Mouse (Mus musculus) brown adipose tissue, adult 24 weeks (tissue): ENCODE measurements around the gene Nln. TPM values are rescaled to one million over a fixed set of nuclear protein-coding genes. Genes with fewer than 3 reads are reported as not detected.
A peak's percentile ranks its signal among the peaks of the same experiment; 100 is the strongest.

ENCODE experiments used
- H3K27ac ChIP-seq: fragments of 200-500 bp; replicated peaks from 2 replicates; pipeline ENCODE4 v1.5.1; 2012; ENCODE audit warnings: low read depth, mild to moderate bottlenecking, low read length
- H3K4me1 ChIP-seq: fragments of 200-500 bp; 2 replicates; pipeline ENCODE4 v1.6.1; 2012; ENCODE audit warnings: low read length, mixed read lengths; ENCODE audit not compliant: control insufficient read depth, insufficient read depth, insufficient read length
- H3K4me3 ChIP-seq: fragments of 200-500 bp; 2 replicates; pipeline ENCODE4 v1.5.1; 2012; ENCODE audit warnings: low read depth, mild to moderate bottlenecking, low read length, moderate library complexity; ENCODE audit not compliant: insufficient read depth
- polyA plus RNA-seq: library from polyadenylated mRNA; stranded (reverse); fragments of >200 nt; gene quantifications from 2 replicates; pipeline ENCODE4 v1.2.4, GENCODE M21; 2012; ENCODE audit not compliant: missing spikeins, insufficient read depth, insufficient read length

The Nln gene
- polyA plus RNA-seq, 1 experiment: 20.0 TPM

DNA sequence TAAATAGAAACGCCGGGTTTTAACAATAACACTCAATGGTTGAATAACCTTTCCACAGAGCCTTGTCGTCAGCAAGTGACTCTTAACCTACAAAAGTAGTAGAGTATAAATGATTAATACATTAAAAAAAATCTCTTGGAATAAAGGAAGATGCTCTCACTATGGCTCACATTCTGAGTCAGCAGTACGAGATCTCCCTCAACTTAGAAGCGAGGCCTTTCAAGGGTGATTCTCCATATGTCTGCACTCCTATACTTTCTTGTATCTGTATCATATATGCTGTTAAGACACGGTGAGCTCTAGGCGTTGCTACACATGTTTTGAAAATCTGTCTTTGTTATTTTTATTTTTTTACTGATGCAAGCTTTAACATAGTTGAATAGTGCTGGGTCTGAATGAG is 1.1 kb upstream of the Nln start:
- H3K4me1 ChIP-seq: peaks cover 2% of the 10 kb centered on the region; the same call in 1 of the 2 replicates
- no peak overlapping the region for H3K27ac ChIP-seq
- peak overlapping the region; percentile 83; the same call in 1 of the 2 replicates for H3K4me3 ChIP-seq

- peaks cover 2% of the 10 kb centered on the region; the same call in 1 of the 2 replicates for H3K4me1 ChIP-seq
These were observed 555 bp upstream of the Nln start for GRCm38 (mm10) chr13:104109816-104110521.

DNA sequence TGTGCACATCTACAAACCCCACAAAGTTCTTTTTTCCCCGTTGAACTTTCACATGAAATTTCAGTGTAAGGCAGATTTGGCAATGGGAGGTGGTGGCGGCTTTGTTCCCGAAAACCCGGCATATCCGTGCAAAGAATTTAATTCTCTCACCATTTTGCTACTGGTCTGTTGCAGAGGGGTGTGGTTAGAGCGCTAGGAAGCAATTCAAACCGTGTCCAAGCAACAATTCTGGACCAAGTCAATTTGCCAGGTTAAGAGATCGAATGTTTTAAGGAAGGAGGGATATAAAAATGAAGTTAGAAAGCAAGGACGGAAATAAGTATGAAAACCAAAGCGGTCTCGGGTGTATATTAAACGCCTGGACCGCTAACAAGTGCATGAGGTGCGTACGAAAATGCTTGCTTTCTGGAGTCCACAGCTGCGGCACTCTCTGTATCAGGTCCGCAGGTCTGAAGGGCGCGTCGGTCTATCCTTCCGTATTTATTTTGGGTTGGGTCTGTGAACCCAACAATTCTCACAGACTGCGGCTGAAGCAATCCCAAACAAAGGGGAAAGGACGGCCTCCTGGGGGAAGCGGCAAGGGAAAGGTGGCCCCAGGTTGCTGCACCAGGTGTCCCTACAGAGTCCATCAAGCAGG is 645 bp downstream of the Nln start:
- peak overlapping the region; percentile 96 for H3K4me3 ChIP-seq
- H3K4me1 ChIP-seq: peaks cover 2% of the 10 kb centered on the region; the same call in 1 of the 2 replicates
- 0 out of 2 replicates have a peak overlapping the region, but pooled peaks have one; percentile 45 for H3K27ac ChIP-seq

More at GRCm38 (mm10) chr13:104109816-104110521, 555 bp upstream of the Nln start:
- Histone ChIP-seq H3K4me3 (peak overlapping the region; percentile 83), H3K27ac (no peak overlapping the region)

- Histone ChIP-seq H3K4me3 (no peak overlapping the region), H3K4me1 (no peaks in the 10 kb centered on the region)
These were observed 7.7 kb downstream of the Nln start for GRCm38 (mm10) chr13:104101606-104102235.

DNA sequence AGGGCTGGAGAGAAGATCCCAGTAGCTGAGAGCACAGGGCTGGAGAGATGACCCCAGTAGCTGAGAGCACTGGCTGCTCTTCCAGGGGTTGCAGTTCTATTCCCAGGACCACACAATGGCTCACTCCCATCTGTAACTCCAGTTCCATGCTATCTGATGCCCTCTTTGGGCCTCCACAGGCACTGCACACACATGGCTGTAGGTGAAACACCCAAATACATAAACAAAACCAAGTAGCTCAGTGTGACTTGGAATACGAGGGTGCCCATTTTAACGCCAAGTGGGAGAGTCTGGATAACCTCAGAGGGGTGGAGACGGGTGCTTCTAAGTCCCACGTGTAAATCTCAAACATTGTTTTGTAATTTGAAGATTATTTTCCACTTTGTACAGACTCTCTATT is 9.0 kb downstream of the Nln start:
- Histone ChIP-seq H3K4me1 (no peaks in the 10 kb centered on the region), H3K4me3 (no peak overlapping the region), H3K27ac (no peak overlapping the region)

More at GRCm38 (mm10) chr13:104101606-104102235, 7.7 kb downstream of the Nln start:
- H3K27ac ChIP-seq: no peak overlapping the region

DNA sequence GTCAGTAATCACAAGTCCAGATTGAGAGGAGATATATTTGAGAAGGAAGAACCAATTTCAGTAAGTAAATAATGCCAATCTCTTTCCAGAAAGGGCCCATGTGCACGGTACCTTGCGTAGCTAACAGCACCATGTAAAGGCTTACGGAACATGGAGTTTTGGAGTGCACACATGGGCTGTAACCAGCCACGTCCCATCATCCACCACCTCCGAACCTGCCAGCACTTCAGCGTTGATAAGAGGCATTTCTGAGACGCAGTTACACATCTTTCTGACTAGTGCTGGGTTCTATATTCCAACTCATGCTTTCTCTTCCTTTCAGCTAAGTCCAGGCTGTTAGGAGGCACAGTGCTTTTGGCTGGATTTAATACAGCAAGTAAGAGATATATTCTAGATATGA is 12.2 kb downstream of the Nln start:
- peaks cover 7% of the 10 kb centered on the region for H3K4me1 ChIP-seq
- H3K27ac ChIP-seq: no peak overlapping the region
- no peak overlapping the region for H3K4me3 ChIP-seq

DNA sequence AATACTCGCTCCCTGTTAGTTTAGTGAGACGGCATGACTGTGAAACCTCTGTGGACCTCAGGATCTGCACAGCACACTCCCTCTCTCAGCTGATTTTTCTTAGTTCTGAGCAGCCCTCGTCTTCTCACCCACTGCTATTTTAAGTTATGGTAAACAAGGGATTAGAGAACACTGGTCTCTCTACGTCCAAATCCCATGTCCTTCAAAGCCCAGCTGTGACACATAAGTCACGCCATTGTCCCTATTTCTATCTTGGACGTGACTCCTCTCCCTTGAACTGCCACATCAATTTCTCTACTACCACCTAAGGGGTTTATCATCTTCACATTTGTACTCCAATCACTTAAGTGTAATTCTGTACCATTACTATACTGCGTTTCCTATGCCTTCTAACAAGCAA is 13.5 kb downstream of the Nln start:
- Histone ChIP-seq H3K4me3 (no peak overlapping the region), H3K4me1 (peaks cover 7% of the 10 kb centered on the region), H3K27ac (no peak overlapping the region)

- Histone ChIP-seq H3K4me1 (peaks cover 7% of the 10 kb centered on the region), H3K4me3 (no peak overlapping the region), H3K27ac (0 out of 2 replicates have a peak overlapping the region, but pooled peaks have one; percentile 5)
These were observed 14.7 kb downstream of the Nln start for GRCm38 (mm10) chr13:104094531-104095385.

- Histone ChIP-seq H3K4me1 (peaks cover 7% of the 10 kb centered on the region), H3K27ac (no peak overlapping the region), H3K4me3 (no peak overlapping the region)
These were observed 17.7 kb downstream of the Nln start for GRCm38 (mm10) chr13:104091734-104092133.

GRCm38 (mm10) chr13:104089387-104089786 is 20.0 kb downstream of the Nln start:
- Histone ChIP-seq H3K27ac (no peak overlapping the region), H3K4me1 (peaks cover under 1% of the 10 kb centered on the region; the same call in 1 of the 2 replicates), H3K4me3 (no peak overlapping the region)

DNA sequence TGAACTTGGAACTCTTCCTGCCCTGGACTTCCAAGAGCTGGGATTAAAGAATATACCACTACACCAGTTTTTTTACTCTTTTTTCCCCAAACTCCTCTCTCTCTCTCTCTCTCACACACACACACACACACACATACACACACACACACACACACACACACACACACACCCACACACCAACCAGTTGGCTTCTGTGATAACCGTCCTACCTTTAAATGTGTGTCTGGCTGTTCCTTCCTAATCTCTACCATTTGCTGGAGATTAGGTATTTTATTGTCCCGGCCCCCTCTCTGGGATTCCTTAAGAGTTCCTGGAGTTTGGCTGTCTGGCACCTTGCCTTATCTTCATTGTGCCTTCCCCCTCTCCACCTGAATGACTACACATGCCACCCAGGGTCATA is 24.8 kb downstream of the Nln start:
- Histone ChIP-seq H3K4me3 (no peak overlapping the region), H3K4me1 (no peaks in the 10 kb centered on the region), H3K27ac (no peak overlapping the region)

DNA sequence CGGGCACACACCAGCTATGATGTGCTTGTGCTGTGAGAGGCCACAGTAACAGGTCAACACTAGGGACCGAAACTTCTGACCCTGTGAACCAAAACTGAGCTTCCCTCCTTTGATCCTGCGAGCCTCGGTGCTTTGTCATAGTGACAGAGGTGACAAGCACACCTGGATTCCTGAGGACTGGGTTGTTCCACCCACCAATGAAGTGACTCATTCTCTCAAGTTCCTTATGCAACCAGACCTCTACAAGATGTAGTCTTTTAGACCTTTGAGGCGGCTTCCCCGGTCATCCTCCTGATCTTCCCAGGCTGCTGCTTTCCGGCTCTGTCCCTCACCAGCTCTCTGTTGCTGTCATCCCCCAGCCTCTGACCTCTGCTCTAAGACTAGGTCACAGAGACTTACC is 26.9 kb downstream of the Nln start:
- H3K27ac ChIP-seq: no peak overlapping the region
- H3K4me1 ChIP-seq: no peaks in the 10 kb centered on the region

DNA sequence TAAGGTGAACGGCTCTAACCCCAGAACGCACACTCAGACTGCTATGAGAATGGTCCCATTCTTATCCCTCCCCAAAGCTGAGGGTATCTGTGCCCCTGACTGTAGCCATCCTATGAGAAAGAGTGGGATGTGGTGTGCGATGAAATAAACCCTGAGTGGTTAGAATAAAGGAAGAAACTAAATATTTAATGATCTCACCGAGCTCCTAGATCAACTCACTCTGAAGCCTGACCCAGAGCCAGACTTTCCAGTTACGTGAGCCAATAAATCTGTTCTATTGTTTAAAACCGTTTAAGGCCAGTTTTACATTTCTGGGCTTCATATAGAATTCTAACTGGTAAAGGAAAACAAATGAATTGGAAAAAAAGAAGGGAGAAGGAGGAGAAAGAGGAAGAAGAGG is 32.4 kb downstream of the Nln start:
- no peaks in the 10 kb centered on the region for H3K4me1 ChIP-seq
- no peak overlapping the region for H3K4me3 ChIP-seq
- H3K27ac ChIP-seq: no peak overlapping the region

More for the DNA sequence above, 26.9 kb downstream of the Nln start:
- H3K4me3 ChIP-seq: no peak overlapping the region

GRCm38 (mm10) chr13:104074731-104075130 is 34.7 kb downstream of the Nln start:
- no peak overlapping the region for H3K4me3 ChIP-seq
- peaks cover 2% of the 10 kb centered on the region; the same call in 1 of the 2 replicates for H3K4me1 ChIP-seq
- no peak overlapping the region for H3K27ac ChIP-seq

- peaks cover 7% of the 10 kb centered on the region; the same call in 1 of the 2 replicates for H3K4me1 ChIP-seq
- H3K4me3 ChIP-seq: no peak overlapping the region
- no peak overlapping the region for H3K27ac ChIP-seq
These were observed 35.2 kb downstream of the Nln start for GRCm38 (mm10) chr13:104074230-104074629.
